Mouse (Mus musculus) fibroblast of lung, adult 2 months (primary cell): ENCODE measurements around the gene Cstad.

Experiments used
- DNase-seq: peaks from one replicate; pipeline ENCODE4 v3.0.0-alpha.2; 2011; ENCODE audit warnings: low read depth

Gene Cstad

GRCm38 (mm10) chr2:30629038-30629761 lies 34.4 kb downstream of the Cstad start:
- no peak for DNase-seq

GRCm38 (mm10) chr2:30629860-30630259 lies 35.0 kb downstream of the Cstad start:
- DNase-seq: no peak

- no peak for DNase-seq
Observed at GRCm38 (mm10) chr2:30636266-30636671, 41.4 kb downstream of the Cstad start.

GRCm38 (mm10) chr2:30637991-30638390 lies 43.2 kb downstream of the Cstad start:
- no peak for DNase-seq

GRCm38 (mm10) chr2:30640021-30640481 lies 45.2 kb downstream of the Cstad start:
- DNase-seq: peak; percentile 46

GRCm38 (mm10) chr2:30642810-30643209 lies 48.0 kb downstream of the Cstad start:
- DNase-seq: no peak

GRCm38 (mm10) chr2:30643422-30643821 lies 48.6 kb downstream of the Cstad start:
- DNase-seq: no peak

- no peak for DNase-seq
Observed at GRCm38 (mm10) chr2:30646833-30647232, 52.0 kb downstream of the Cstad start.

GRCm38 (mm10) chr2:30647303-30647881 lies 52.6 kb downstream of the Cstad start:
- DNase-seq: no peak

GRCm38 (mm10) chr2:30647882-30648494 lies 53.1 kb downstream of the Cstad start:
- no peak for DNase-seq

GRCm38 (mm10) chr2:30650249-30650648 lies 55.4 kb downstream of the Cstad start:
- no peak for DNase-seq

- DNase-seq: no peak
Observed at GRCm38 (mm10) chr2:30651831-30652230, 57.0 kb downstream of the Cstad start.

GRCm38 (mm10) chr2:30652581-30653037 lies 57.8 kb downstream of the Cstad start:
- DNase-seq: no peak

GRCm38 (mm10) chr2:30653046-30653445 lies 58.2 kb downstream of the Cstad start:
- no peak for DNase-seq

- DNase-seq: no peak
Observed at GRCm38 (mm10) chr2:30654158-30654557, 59.3 kb downstream of the Cstad start.

- no peak for DNase-seq
Observed at GRCm38 (mm10) chr2:30654582-30654981, 59.7 kb downstream of the Cstad start.

- DNase-seq: no peak
Observed at GRCm38 (mm10) chr2:30655746-30656145, 60.9 kb downstream of the Cstad start.

- DNase-seq: no peak
Observed at GRCm38 (mm10) chr2:30656711-30657555, 62.1 kb downstream of the Cstad start.

- peak; percentile 41 for DNase-seq
Observed at GRCm38 (mm10) chr2:30657674-30658479, 63.0 kb downstream of the Cstad start.

GRCm38 (mm10) chr2:30658480-30658843 lies 63.6 kb downstream of the Cstad start:
- peak; percentile 92 for DNase-seq
